11 mouse cellular contexts compared by ENCODE assay signal in genomic region chr10:67184441-67185070, GRCm38 (mm10).
DNase-seq lines count a peak whose midpoint lies in the region; ATAC-seq and TF ChIP-seq lines count a peak whose summit lies in the region.
"Had no signal": no experiment of that assay in that cellular context is flagged by ENCODE, and none has a peak within 500 bp of the region (broad histone marks: within the 10 kb centered on the region; RNA-seq: fewer than 3 reads in every experiment).

No protein-coding gene starts in this region.

- peaks cover 9 to 25% of the 10 kb centered on the region in 2 experiments for H3K4me1 ChIP-seq in MEL (ENCODE audit: control insufficient read depth in 1 of 2, insufficient read depth in 2 of 2, low read length in 2 of 2)
- H3K4me1 ChIP-seq in liver, embryonic 13.5 days (replicated peaks): peaks cover 51% of the 10 kb centered on the region

- TF ChIP-seq CTCF in gastrocnemius, adult 2 months (IDR thresholded peaks at IDR 0.05): no peak
- TF ChIP-seq CTCF in layer of hippocampus, adult 2 months (conservative IDR thresholded peaks at IDR 0.05): no peak
- no peak for TF ChIP-seq CTCF in MEL (IDR thresholded peaks at IDR 0.05 in 2 of 3, conservative IDR thresholded peaks at IDR 0.05 in 1 of 3; ENCODE audit: control insufficient read depth in 1 of 3, insufficient read depth in 1 of 3, low read depth in 2 of 3, low read length in 3 of 3, poor library complexity in 1 of 3, severe bottlenecking in 1 of 3)

- H3K9me3 ChIP-seq in MEL (replicated peaks; ENCODE audit: insufficient read depth, low read length): no peaks in the 10 kb centered on the region
- no peaks in the 10 kb centered on the region for H3K9me3 ChIP-seq in liver, embryonic 13.5 days (replicated peaks)
- H3K9me3 ChIP-seq: forebrain, embryonic 13.5 days had no signal

- H3K79me2 ChIP-seq in MEL (ENCODE audit: control insufficient read depth, insufficient read depth, low read length, poor library complexity): peaks cover 25% of the 10 kb centered on the region

- intact Hi-C loops in gastrocnemius, adult 2 months (cut with DNase I): loop anchor here (5.0 kb wide), 2 partner anchors 57 to 132 kb away; no protein-coding TSS in a partner anchor

- DNase-seq in gastrocnemius, adult 2 months: no peak
- DNase-seq in gastrocnemius, postnatal 10 days: no peak
- DNase-seq in layer of hippocampus, adult 2 months (ENCODE audit: low spot score in 2 of 2): no peak
- no peak for DNase-seq in layer of hippocampus, adult 9-11 months
- DNase-seq in MEL (ENCODE audit: low read depth, low spot score): peak; percentile 41
- DNase-seq in liver, embryonic 13.5 days: no peak
- DNase-seq in cerebellum, postnatal 4 days (ENCODE audit: low spot score in 2 of 2): no peak
- DNase-seq in ovary, postnatal 14 days (ENCODE audit: low spot score): no peak
- DNase-seq: kidney, postnatal 14 days; right cerebral cortex, postnatal 14 days had no signal

- TF ChIP-seq EP300 in MEL (IDR thresholded peaks at IDR 0.05; ENCODE audit: low read depth in 1 of 2, low read length in 2 of 2): no peak; a peak in 1 of 4 replicates

- peaks cover 0 to 23% of the 10 kb centered on the region in 2 experiments; a peak in 2 of 4 replicates for H3K36me3 ChIP-seq in MEL (ENCODE audit: control insufficient read depth in 1 of 2, insufficient read depth in 2 of 2, low read length in 2 of 2)
- H3K36me3 ChIP-seq in liver, embryonic 13.5 days: no peaks in the 10 kb centered on the region

- H3K27me3 ChIP-seq in MEL (ENCODE audit: control insufficient read depth in 1 of 2, insufficient read depth in 2 of 2, low read length in 2 of 2): no peaks in the 10 kb centered on the region
- H3K27me3 ChIP-seq in liver, embryonic 13.5 days: no peaks in the 10 kb centered on the region
- H3K27me3 ChIP-seq: forebrain, embryonic 13.5 days had no signal

- H3K27ac ChIP-seq in gastrocnemius, adult 2 months: peak overlapping the region; percentile 93
- H3K27ac ChIP-seq in layer of hippocampus, adult 2 months: peak overlapping the region; percentile 96; the same call in 1 of the 2 replicates
- H3K27ac ChIP-seq in MEL (ENCODE audit: control insufficient read depth, low read depth, low read length): peak overlapping the region; percentile 30; the same call in 1 of the 2 replicates
- H3K27ac ChIP-seq in liver, embryonic 13.5 days: peak overlapping the region; percentile 58

- WGBS in liver, embryonic 13.5 days (ENCODE audit: insufficient replicate concordance): 31% methylated on average over 3 of the region's 3 CpGs

- no peak for TF ChIP-seq POLR2A in MEL (IDR thresholded peaks at IDR 0.05; ENCODE audit: control insufficient read depth in 1 of 2, insufficient read depth in 1 of 2, low read depth in 1 of 2, low read length in 2 of 2, poor library complexity in 1 of 2)

- peak overlapping the region; percentile 2 for H3K9ac ChIP-seq in MEL (ENCODE audit: control insufficient read depth, low read depth, low read length, poor library complexity, severe bottlenecking)
- H3K9ac ChIP-seq in liver, embryonic 13.5 days: no peak overlapping the region

- no peak for TF ChIP-seq RAD21 in MEL (IDR thresholded peaks at IDR 0.05; ENCODE audit: low read depth, low read length)

- no peak for ATAC-seq in liver, embryonic 13.5 days (ENCODE audit: low read depth)

- no peak overlapping the region for H3K4me3 ChIP-seq in gastrocnemius, adult 2 months
- no peak overlapping the region for H3K4me3 ChIP-seq in layer of hippocampus, adult 2 months
- peak overlapping the region in 1 of 2 experiments; percentile 60; a peak in 1 of 4 replicates for H3K4me3 ChIP-seq in MEL (ENCODE audit: control insufficient read depth in 1 of 2, insufficient read depth in 1 of 2, low read depth in 2 of 2, low read length in 2 of 2)
- H3K4me3 ChIP-seq in liver, embryonic 13.5 days (replicated peaks): no peak overlapping the region

- peak overlapping the region; percentile 18 for H3K4me2 ChIP-seq in liver, embryonic 13.5 days

TF ChIP-seq in MEL, 35 proteins besides CTCF, POLR2A, EP300 and RAD21:
- TF ChIP-seq HCFC1 (IDR thresholded peaks at IDR 0.05; ENCODE audit: low read depth, low read length) (peak; percentile 14; the same call in 1 of the 2 replicates), JUND (IDR thresholded peaks at IDR 0.05; ENCODE audit: low read depth, low read length) (no peak), E2F4 (IDR thresholded peaks at IDR 0.05; ENCODE audit: borderline replicate concordance, low read depth, low read length) (no peak), UBTF (IDR thresholded peaks at IDR 0.05; ENCODE audit: borderline replicate concordance, insufficient read depth, low read depth, low read length) (no peak), GABPA (IDR thresholded peaks at IDR 0.05; ENCODE audit: low read depth, low read length) (no peak), MYC (IDR thresholded peaks at IDR 0.05; ENCODE audit: low read depth, low read length) (no peak), ZNF384 (IDR thresholded peaks at IDR 0.05; ENCODE audit: low read depth, low read length) (0 out of 2 replicates have a peak, but pooled peaks have one; percentile 7)

Comparison
In these comparisons a context has a peak if more than half of its experiments do, and no peak if none do; other contexts are left out.
1. H3K27ac ChIP-seq: peak in every context shown above with its lines; median percentile 96 in layer of hippocampus, adult 2 months; 93 in gastrocnemius, adult 2 months; 58 in liver, embryonic 13.5 days; 30 in MEL.